Mouse (Mus musculus) heart, embryonic 10.5 days (tissue): ENCODE measurements at regions not wholly inside any gene's neighbourhood (a gene's known extent, or its start where the extent isn't known, plus 50 kb on each side); places are given as distances from the start of the nearest gene placed in this dataset.

Source experiments
- DNase-seq: peaks from one replicate; pipeline ENCODE4 v3.0.0-alpha.2; 2017; ENCODE audit warnings: low spot score
- H3K27ac ChIP-seq: fragments of 300-500 bp; sonication (generic); 2 replicates; pipeline ENCODE4 v1.5.1; 2016; ENCODE audit warnings: mild to moderate bottlenecking
- H3K27me3 ChIP-seq: fragments of 300-500 bp; sonication (generic); 2 replicates; pipeline ENCODE4 v1.6.1; 2016; ENCODE audit warnings: mild to moderate bottlenecking; ENCODE audit not compliant: poor library complexity, insufficient read depth, severe bottlenecking
- H3K36me3 ChIP-seq: fragments of 300-500 bp; sonication (generic); 2 replicates; pipeline ENCODE4 v1.6.1; 2016; ENCODE audit warnings: mild to moderate bottlenecking, moderate library complexity
- H3K4me1 ChIP-seq: fragments of 300-500 bp; sonication (generic); 2 replicates; pipeline ENCODE4 v1.6.1; 2016; ENCODE audit warnings: mild to moderate bottlenecking
- H3K4me3 ChIP-seq: fragments of 300-500 bp; sonication (generic); 2 replicates; pipeline ENCODE4 v1.5.1; 2016; ENCODE audit warnings: mild to moderate bottlenecking, moderate library complexity
- H3K9me3 ChIP-seq: fragments of 300-500 bp; sonication (generic); 2 replicates; pipeline ENCODE4 v1.6.1; 2016; ENCODE audit warnings: mild to moderate bottlenecking, moderate library complexity
- WGBS: fragments of 180-500 bp; shearing (Covaris S2); methylation state at CpG from one replicate; pipeline ENCODE4 v1.1.7; 2016; 5-methylcytosine and 5-hydroxymethylcytosine counted together

DNA sequence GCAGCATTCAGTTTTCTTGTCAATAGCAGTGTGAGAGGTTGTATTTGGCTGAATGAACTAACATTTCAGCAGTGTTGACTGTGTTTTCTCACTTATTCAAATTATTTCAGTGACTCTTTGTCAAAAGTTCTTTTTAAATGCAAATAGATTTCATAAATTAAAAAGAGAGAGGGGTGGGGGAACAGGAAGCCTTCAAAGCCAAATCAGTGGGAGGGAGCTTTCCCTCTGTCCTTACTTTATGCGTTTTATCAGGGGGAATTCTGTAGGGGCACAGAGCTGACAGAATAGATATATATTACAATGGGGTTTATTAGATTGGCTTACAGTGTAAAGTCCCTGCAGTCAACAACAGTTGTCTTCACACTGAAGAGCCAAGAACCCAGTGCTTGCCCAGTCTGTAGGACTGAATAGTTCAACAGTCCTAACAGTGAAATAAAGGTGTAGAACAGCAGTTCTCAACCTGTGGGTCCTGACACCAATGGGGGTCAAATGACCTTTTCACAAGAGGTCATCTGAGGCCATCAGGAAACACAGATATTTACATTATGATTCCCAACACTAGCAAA, 479.5 kb upstream of the Arpp21 start:
- H3K27ac ChIP-seq: no peak overlapping the region
- DNase-seq: no peak
- H3K27me3 ChIP-seq: no peaks in the 10 kb centered on the region
- H3K4me3 ChIP-seq: no peak overlapping the region
- no peaks in the 10 kb centered on the region for H3K9me3 ChIP-seq
- no peaks in the 10 kb centered on the region for H3K36me3 ChIP-seq
- 75% methylated on average over 1 of the region's 1 CpGs for WGBS
- H3K4me1 ChIP-seq: no peaks in the 10 kb centered on the region

DNA sequence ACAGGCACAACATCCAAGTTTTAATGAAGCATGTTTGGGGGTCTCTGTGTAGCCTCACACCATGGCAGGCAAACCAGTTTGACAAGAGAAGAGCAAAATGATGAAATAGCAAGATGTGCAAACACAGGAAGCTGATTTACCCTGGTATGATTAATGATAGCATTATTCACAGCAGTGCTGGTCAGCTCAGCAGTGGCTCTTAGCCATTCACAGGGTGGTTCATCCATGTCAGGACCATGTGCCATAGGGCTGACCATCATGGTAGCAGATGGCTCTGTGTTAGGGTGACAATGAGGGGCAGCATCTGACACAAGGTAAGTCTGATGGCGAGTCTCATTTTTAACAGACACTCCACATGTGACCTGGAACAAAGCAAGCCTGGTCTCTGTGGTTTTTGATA, 443.1 kb upstream of the Arpp21 start:
- H3K4me3 ChIP-seq: no peak overlapping the region
- H3K27ac ChIP-seq: no peak overlapping the region
- H3K4me1 ChIP-seq: no peaks in the 10 kb centered on the region
- H3K36me3 ChIP-seq: no peaks in the 10 kb centered on the region
- WGBS: 77% methylated on average over 1 of the region's 1 CpGs
- H3K9me3 ChIP-seq: no peaks in the 10 kb centered on the region
- H3K27me3 ChIP-seq: no peaks in the 10 kb centered on the region
- no peak for DNase-seq

DNA sequence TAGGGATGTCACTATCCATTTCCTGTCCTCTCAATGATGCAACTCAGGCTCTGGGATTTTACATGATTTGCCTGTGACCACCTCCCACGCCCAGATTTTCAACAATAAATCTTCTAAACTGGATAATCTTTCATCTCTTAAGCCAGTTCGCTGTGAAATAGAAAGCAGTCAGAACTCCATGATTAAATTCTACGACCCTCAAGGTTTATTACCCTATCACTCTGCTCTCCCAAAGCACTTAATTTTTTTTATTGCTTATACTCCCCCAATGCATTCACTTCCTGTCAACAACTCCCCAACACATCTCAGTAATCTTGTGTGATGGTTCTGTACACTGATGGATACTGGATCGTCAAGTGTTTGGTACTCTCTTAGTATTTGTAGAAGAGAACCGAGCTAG, 439.5 kb upstream of the Arpp21 start:
- no peaks in the 10 kb centered on the region for H3K9me3 ChIP-seq
- no peaks in the 10 kb centered on the region for H3K4me1 ChIP-seq
- DNase-seq: no peak
- WGBS: 74% methylated on average over 5 of the region's 5 CpGs
- H3K27ac ChIP-seq: no peak overlapping the region
- no peaks in the 10 kb centered on the region for H3K27me3 ChIP-seq
- H3K36me3 ChIP-seq: no peaks in the 10 kb centered on the region
- H3K4me3 ChIP-seq: no peak overlapping the region
